Mouse (Mus musculus): ENCODE measurements at regions not wholly inside any gene's neighbourhood (a gene's known extent, or its start where the extent isn't known, plus 50 kb on each side); places are given as distances from the start of the nearest gene placed in this dataset.

- no peak for TF ChIP-seq MAFK (IDR thresholded peaks at IDR 0.05; ENCODE audit: insufficient read depth, low read depth, low read length)
- TF ChIP-seq ZC3H11A (IDR thresholded peaks at IDR 0.05; ENCODE audit: borderline replicate concordance, low read depth, low read length): no peak
Measured at GRCm38 (mm10) chr10:100199090-100199690, 136.3 kb upstream of the Gm4301 start.

All from ES-E14 (cell line).